Mouse (Mus musculus) C2C12 (cell line): ENCODE measurements at regions not wholly inside any gene's neighbourhood (a gene's known extent, or its start where the extent isn't known, plus 50 kb on each side); places are given as distances from the start of the nearest gene placed in this dataset.

ENCODE experiments used
- H3K27me3 ChIP-seq: one replicate; pipeline ENCODE4 v1.6.1; 2011; ENCODE audit not compliant: control insufficient read depth, insufficient read depth, insufficient read length
- H3K36me3 ChIP-seq: one replicate; pipeline ENCODE4 v1.6.1; 2011; ENCODE audit not compliant: control insufficient read depth, insufficient read depth
- H3K4me3 ChIP-seq: one replicate; pipeline ENCODE4 v1.5.1; 2011; ENCODE audit warnings: mild to moderate bottlenecking, control low read depth; ENCODE audit not compliant: poor library complexity, insufficient read depth, severe bottlenecking
- H3K79me2 ChIP-seq: one replicate; pipeline ENCODE4 v1.6.1; 2011; ENCODE audit not compliant: control insufficient read depth, insufficient read depth
- H3K79me3 ChIP-seq: one replicate; pipeline ENCODE4 v1.6.1; 2011; ENCODE audit warnings: low read depth, control low read depth
- H3ac ChIP-seq: one replicate; pipeline ENCODE3; 2011; ENCODE audit warnings: low read depth; ENCODE audit not compliant: control insufficient read depth, insufficient read length
- CEBPB ChIP-seq: IDR thresholded peaks from one replicate; pipeline ENCODE4 v1.6.1; 2011; ENCODE audit warnings: low read depth, mild to moderate bottlenecking, control low read depth, moderate library complexity
- CTCF ChIP-seq: IDR thresholded peaks from one replicate; pipeline ENCODE4 v1.5.1; 2011; ENCODE audit not compliant: control insufficient read depth, insufficient read depth, insufficient read length
- FOSL1 ChIP-seq: IDR thresholded peaks from one replicate; pipeline ENCODE4 v1.8.0; 2011; ENCODE audit warnings: mild to moderate bottlenecking, low read length; ENCODE audit not compliant: poor library complexity, insufficient read depth, severe bottlenecking
- MAX ChIP-seq: IDR thresholded peaks from one replicate; pipeline ENCODE4 v1.6.1; 2011; ENCODE audit warnings: mild to moderate bottlenecking, control low read depth
- MYOD1 ChIP-seq: IDR thresholded peaks from one replicate; pipeline ENCODE4 v1.6.1; 2011; ENCODE audit warnings: low read depth; ENCODE audit not compliant: control insufficient read depth, insufficient read length
- MYOG ChIP-seq: IDR thresholded peaks from one replicate; pipeline ENCODE4 v1.6.1; 2011; ENCODE audit not compliant: control insufficient read depth, insufficient read length; ENCODE audit errors: extremely low read depth
- USF1 ChIP-seq: IDR thresholded peaks from one replicate; pipeline ENCODE4 v1.6.1; 2011; ENCODE audit warnings: low read depth, mild to moderate bottlenecking, control low read depth, moderate library complexity

GRCm38 (mm10) chr13:107678860-107679259 lies 365.4 kb upstream of the Smim15 start:
- H3K27me3 ChIP-seq, result no peaks in the 10 kb centered on the region
- no peaks in the 10 kb centered on the region for H3K79me2 ChIP-seq
- H3K36me3 ChIP-seq, result no peaks in the 10 kb centered on the region
- no peaks in the 10 kb centered on the region for H3K79me3 ChIP-seq
- no peak overlapping the region for H3K4me3 ChIP-seq
- H3ac ChIP-seq, result no peak overlapping the region
- no peak for TF ChIP-seq CEBPB
- TF ChIP-seq MYOG, result no peak
- TF ChIP-seq MAX, result no peak
- TF ChIP-seq CTCF, result no peak
- TF ChIP-seq MYOD1, result no peak

DNA sequence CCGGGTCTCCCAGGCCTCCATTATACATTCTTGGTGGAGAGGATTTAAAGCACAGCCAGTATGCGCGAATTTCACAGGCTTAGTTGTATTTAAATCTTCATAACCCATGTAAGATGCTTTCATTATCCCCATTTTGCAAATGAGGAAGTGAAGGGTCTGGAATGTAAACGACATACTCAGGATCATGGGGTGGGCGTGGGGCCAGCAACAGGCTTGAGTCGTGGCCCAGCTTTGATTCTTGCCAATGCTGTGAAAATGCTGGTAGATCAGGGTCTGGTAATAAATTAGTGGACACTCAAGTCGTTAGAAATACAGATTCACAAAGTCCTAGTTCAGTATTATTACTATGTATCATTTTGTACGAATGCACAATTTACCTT lies 367.2 kb upstream of the Smim15 start:
- TF ChIP-seq CTCF, result no peak
- no peak for TF ChIP-seq MYOD1
- no peak for TF ChIP-seq USF1
- Histone ChIP-seq H3K79me2 (no peaks in the 10 kb centered on the region), H3K27me3 (no peaks in the 10 kb centered on the region), H3ac (no peak overlapping the region), H3K79me3 (no peaks in the 10 kb centered on the region), H3K4me3 (no peak overlapping the region), H3K36me3 (no peaks in the 10 kb centered on the region)

GRCm38 (mm10) chr13:107676310-107677090 lies 367.7 kb upstream of the Smim15 start:
- Histone ChIP-seq H3K79me3 (no peaks in the 10 kb centered on the region), H3ac (no peak overlapping the region), H3K79me2 (no peaks in the 10 kb centered on the region), H3K4me3 (no peak overlapping the region), H3K27me3 (no peaks in the 10 kb centered on the region), H3K36me3 (no peaks in the 10 kb centered on the region)
- TF ChIP-seq CEBPB (no peak), MAX (no peak), USF1 (no peak), CTCF (no peak), MYOG (no peak), FOSL1 (no peak), MYOD1 (no peak)

GRCm38 (mm10) chr13:107672166-107672565 lies 372.1 kb upstream of the Smim15 start:
- no peaks in the 10 kb centered on the region for H3K79me2 ChIP-seq

DNA sequence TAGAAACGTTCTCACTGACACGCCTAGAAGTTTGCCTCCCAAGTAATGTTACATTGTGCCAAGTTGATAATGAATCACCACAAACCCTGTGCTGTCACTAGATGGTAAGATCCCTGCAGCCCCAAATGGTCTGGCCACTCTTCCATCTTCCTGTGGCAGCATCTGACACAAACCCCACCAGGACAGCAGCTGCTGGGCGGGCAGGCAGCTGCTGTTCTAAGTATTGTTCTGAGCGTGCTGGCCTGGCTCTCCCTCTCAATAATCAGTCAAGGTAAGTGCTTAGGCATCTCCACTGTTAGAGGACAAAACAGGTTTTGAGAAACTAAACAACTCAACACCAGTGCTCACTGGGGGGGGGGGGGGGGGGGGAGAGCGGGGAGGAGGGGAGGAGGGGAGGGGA lies 375.7 kb upstream of the Smim15 start:
- H3K27me3 ChIP-seq, result no peaks in the 10 kb centered on the region
- no peaks in the 10 kb centered on the region for H3K36me3 ChIP-seq
- no peaks in the 10 kb centered on the region for H3K79me3 ChIP-seq
- H3ac ChIP-seq, result no peak overlapping the region
- H3K4me3 ChIP-seq, result no peak overlapping the region
- no peaks in the 10 kb centered on the region for H3K79me2 ChIP-seq
- TF ChIP-seq CTCF (no peak), USF1 (no peak), FOSL1 (no peak), MYOG (no peak), CEBPB (no peak), MAX (no peak)

More at GRCm38 (mm10) chr13:107672166-107672565, 372.1 kb upstream of the Smim15 start:
- H3ac ChIP-seq, result no peak overlapping the region
- H3K27me3 ChIP-seq, result no peaks in the 10 kb centered on the region
- no peaks in the 10 kb centered on the region for H3K79me3 ChIP-seq
- no peaks in the 10 kb centered on the region for H3K36me3 ChIP-seq
- TF ChIP-seq FOSL1, result no peak
- TF ChIP-seq CEBPB, result no peak
- TF ChIP-seq CTCF, result no peak
- no peak for TF ChIP-seq MYOG
- no peak for TF ChIP-seq MYOD1
- no peak for TF ChIP-seq MAX
- TF ChIP-seq USF1, result no peak
- no peak overlapping the region for H3K4me3 ChIP-seq

- H3K79me2 ChIP-seq, result no peaks in the 10 kb centered on the region
- TF ChIP-seq MYOG (no peak), FOSL1 (no peak), CEBPB (no peak), MAX (no peak), USF1 (no peak), MYOD1 (no peak), CTCF (no peak)
- H3ac ChIP-seq, result no peak overlapping the region
- no peaks in the 10 kb centered on the region for H3K36me3 ChIP-seq
- H3K79me3 ChIP-seq, result no peaks in the 10 kb centered on the region
- no peak overlapping the region for H3K4me3 ChIP-seq
- no peaks in the 10 kb centered on the region for H3K27me3 ChIP-seq
Observed at GRCm38 (mm10) chr13:107665775-107666174, 378.5 kb upstream of the Smim15 start.
